Mouse (Mus musculus) thymus, postnatal 4 days (tissue): ENCODE measurements around the gene Gm6583.

Experiments used
- DNase-seq: peaks from one replicate; pipeline ENCODE4 v3.0.0; 2021

Gm6583 gene

DNA sequence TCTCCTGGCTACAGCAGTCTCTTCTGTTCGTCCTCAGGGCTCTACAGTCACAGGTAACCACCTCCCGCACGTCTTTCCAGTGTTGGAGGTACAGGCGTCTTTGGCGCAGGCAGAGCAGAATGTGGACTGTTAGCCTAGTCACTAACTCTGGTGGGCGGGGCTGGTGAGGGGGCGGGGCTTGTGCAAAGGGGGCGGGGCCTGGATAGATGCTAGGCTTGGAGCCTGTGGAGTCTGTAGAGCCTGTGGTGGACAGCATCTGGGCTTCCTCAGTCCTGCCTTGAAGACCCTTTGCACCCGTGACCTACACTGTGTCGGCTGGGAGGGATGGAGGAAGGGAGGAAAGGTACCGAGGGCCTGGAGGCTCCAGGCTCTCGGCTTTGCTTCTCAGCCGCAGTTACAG is at the start of gene Gm6583:
Gene Gm6583 (minus strand): TSS at position 124 of the 400 bp plus-strand sequence.
- no peak for DNase-seq

DNA sequence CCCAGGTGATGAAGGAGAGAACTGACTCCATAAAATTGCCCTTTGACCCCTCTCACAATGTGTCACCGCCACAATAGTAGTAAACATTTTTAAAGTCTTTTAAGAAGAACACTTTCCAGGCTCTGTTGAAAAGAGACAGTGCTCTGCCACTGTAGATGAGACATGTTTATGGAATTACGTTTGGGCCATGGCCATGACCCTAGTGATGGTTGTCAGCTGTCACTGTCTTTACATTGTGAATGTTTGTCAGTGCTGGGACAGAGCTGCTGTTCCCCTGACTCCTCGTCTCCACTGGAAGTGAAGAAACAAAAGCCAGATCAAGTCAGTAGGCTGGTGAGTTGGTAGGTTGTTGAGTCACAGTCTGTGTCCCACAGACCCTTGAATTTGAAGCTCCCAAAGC is 46.6 kb upstream of the Gm6583 start:
- DNase-seq: no peak

DNA sequence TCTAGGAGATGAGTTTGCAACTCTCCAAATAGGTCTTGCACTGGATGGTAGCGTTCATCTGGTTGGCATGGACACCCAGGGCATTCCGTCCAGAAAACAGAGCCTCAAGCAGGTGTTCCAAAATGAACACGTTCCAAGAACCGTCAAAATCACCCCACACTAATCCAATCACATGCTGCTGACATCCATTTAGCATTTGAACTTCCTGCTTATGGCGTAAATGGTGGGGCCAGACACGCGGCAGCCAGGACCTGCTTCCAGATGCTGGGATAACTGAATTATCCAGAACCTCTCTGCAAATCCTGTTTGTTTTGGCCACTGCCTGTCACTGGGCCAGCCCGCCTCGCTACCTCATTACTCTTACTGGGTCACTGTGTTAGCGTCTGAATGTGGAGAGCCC is 43.5 kb upstream of the Gm6583 start:
- no peak for DNase-seq

DNA sequence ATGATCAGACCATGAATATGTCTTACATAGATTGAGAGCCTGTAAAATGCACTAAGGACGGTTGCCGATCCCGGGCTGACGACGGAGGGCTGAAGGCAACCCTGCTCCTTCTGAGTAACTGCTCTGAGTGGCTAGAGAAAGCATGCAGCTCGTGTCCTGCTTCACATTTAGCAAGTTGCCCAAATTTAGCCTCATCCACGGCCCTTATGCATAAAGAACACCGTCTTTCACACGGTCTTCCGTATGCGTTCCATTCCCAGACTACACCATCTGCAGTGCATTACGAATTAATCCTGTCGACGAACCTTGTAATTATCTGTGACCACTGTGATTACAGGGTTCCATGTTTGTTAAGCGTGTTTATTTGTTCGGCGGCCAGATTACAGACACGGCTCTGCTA is 40.2 kb upstream of the Gm6583 start:
- DNase-seq: no peak

DNA sequence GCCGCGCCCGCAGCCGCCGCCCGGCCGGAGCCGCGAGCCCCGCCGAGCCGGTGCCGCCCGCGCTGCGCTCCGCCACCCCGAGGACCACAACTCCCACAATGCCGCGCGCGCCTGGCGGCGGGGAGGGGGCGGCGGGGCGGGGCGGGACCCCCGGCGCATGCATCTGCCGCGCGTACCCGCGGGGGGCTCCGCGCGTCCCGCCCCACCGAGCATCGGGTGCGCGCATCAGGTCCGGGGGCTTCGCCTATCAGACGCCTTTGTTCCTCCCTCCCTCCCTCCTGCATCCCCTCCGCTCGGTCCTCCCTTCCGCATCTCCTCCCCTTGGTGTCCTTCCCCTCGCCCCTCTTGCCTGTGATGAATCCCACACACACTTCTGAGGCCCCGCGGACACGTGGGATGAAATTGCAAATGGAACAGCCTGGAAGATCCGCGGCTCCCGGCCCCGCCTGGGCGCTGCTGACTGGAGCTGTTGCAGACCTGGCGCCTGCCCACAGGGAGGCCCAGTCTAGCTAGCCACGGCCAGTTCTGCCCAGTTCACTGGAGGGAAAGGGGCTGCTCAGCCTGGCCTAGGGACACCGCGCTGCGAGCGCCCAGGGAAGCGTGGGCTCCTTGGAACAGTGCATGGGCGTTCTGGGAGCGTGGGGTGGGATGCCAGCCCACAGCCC is 39.1 kb upstream of the Gm6583 start, which contains the start of gene Asphd2:
Gene Asphd2 (minus strand): TSS at position 88 of the 665 bp plus-strand sequence.
- peak; percentile 40 for DNase-seq

DNA sequence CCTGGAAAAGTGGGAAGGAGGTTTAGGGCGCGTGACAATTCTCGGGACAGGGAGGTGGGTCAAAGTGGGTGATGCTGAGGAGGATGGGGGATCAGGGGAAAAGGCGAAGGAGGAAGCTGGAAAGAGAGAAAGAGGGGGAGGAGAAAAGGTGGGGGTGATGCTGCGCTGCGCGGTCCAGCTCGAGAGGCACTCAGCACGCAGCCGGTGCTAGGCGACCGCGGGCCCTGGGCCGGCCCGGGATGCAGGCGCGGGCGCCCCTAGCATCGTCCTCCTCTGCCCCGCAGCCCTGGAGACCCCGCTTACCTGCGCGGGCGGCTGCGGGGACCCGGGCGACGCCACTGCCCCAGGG is 38.6 kb upstream of the Gm6583 start:
- DNase-seq: no peak

DNA sequence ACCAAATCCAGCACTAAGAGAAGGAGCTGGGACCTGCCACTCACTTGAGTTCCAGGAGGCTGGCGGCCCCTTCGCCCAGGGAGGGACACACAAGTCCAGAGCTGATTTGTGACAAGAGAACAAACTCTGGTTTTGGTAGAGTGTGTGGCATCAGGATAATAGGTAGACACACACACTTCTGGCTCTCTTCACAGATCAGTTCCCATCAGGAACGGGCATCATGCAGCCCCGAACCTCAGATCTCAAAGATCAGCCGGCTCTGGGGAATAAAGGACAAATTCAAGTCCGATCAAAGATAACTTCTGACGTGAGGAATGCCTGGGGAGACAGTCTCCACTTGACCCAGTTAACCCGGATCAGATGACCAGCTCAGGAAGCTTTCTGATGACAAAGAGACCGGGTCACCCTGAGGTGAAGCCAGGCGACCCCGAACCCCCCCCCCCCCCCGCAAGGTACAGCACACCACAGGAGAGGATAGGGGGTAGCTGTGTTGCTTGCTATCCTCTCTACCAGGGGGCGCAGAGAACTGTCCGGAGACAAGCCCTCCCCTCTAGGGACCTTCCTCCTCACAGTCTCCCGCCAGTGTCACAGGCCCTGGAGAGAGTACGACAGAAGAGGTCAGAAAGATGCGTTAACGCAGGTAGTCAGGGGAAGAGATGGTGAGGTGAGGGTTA is 38.0 kb upstream of the Gm6583 start:
- no peak for DNase-seq

DNA sequence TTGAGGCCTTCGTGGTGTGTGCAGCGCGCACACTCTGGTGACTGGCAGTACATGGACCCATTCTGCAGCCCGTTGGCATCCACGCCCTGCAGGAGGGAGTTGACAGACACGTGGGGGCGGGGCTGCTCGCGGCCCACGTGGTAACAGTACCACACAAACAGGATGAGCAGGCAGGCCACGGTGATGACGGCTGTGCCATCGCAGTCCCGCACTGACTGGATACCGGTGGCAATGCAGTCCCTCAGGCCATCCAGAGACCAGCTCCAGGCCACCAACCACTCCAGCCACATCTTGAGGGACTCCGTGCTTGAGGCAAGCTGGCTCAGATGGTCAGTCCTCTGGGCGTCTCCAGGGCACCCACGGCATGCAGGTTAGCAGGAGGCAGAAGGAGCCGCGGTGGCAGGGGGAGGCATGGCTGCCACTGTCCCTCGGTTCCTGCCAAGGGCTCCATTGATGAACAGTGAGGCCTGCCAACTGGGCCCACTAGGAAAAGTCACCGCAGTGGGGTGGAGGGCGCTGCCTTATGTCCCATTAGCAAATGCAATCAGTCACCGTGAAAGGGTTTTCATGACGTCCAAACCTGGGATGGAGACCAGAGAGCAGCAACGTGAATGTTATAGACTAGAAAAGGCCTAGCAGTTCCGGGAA is 36.0 kb upstream of the Gm6583 start:
- DNase-seq: peak; percentile 20

DNA sequence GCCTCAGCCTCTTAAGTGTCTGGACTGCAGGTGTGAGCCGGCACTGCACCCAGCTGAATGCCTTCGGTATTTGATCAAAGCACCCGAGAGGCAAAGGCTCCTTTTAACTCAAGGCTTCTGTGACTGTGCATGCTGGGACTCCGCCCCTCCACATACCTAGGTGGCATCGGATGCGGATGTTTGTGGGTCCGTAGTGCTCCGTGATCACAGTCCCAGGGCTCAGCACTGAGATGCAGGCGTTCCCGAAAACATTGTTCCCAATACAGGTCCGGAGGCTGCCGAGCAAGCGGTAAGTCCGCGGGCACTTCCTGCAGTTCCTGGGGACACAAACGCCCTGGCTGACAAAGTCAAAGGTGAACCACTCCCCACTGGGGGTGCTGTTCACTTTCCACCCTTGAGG is 35.2 kb upstream of the Gm6583 start:
- no peak for DNase-seq

DNA sequence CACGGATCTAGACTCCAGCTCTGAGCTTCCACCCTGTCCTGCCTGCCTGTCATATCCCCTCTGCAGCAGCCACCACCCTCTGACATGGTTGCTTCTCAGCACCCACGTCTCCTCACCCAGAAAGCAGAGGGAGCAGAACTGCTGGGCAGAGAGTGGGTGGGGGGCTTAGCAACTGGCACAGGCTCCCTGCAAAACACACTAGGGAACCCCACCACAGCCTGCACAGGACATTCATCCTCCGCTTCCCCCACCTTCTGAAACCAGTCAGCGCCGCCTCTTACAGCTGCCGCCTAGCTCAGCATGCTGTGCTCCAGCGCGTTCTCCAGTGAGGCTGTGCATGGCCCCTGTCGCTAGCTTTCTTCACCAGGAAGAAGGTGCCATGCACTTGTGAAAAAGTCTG is 33.5 kb upstream of the Gm6583 start:
- no peak for DNase-seq

DNA sequence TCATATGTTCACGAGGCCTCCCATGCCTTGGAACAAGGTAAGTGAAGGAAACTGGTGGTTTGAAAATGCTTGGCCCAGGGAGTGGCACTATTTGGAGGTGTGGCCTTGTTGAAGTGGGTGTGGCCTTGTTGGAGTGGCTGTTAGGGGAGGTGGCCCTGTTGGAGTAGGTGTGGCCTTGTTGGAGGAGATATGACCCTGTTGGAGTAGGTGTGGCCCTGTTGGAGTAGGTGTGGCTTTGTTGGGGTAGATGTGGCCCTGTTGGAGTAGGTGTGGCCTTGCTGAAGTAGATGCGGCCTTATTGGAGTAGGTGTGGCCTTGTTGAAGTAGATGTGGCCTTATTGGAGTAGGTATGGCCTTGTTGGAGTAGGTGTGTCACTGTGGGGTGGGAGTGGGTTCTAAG is 30.1 kb upstream of the Gm6583 start:
- no peak for DNase-seq

DNA sequence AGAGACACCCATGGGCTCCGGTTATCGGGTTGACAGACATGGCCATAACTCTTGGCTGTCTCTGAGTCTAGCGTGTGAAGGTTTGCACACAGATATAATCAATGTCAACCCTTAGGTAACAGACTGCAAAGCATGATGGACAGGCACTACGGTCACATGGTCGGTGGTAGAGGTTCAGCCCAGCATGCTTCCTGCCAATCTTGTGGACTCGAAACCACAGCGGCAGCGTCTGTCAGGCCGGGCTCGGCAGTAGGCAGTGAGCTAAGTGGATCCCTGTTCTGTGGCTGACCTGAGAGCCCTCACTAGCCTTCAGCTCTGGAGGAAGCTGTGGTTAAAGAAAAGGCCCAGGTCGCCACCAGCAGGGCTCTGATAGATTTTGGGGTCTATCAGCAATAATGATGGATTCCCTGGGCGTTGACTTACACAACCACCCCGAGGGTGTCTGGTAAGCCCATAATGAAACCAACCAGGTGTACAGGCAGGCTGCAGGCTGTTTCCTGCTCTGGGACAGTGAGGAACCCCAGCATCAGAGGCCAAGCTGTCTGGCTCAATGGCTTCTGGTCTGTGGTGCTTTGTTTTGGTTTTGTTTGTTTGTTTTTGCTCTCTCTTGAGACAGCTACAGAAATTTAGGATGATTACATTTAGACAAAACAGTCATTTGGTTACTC is 29.1 kb upstream of the Gm6583 start:
- no peak for DNase-seq

DNA sequence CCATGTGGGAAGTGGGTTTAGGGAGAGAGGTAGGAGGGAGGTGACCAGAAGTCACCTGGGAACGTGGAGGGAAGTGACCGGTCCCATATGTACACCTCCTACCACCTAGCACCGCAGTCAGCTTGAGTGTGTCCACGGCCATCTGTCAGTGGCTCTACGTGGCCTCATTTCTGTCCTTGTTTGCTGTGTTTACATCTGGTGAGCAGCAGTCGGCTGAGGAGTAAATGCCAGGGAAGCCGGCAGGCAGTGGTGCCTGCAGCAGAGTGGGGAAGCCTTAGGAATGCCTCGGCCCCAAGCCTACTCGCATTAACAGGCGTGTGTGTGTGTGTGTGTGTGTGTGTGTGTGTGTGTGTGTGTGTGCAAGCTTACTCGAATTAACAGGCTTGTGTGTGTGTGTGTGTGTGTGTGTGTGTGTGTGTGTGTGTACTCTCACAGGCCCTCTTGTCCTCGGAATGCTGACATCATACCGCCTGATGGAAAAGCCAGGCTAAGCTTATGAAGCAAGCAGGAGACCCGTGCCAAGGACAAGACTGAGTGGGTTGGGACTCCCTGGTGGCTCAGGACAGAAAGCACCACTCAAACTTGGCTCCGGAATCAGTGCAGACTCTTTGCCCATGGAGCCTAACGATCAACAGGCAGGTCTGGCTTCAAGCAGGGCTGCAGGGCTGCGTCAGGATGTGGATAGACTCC is 27.0 kb upstream of the Gm6583 start:
- no peak for DNase-seq

DNA sequence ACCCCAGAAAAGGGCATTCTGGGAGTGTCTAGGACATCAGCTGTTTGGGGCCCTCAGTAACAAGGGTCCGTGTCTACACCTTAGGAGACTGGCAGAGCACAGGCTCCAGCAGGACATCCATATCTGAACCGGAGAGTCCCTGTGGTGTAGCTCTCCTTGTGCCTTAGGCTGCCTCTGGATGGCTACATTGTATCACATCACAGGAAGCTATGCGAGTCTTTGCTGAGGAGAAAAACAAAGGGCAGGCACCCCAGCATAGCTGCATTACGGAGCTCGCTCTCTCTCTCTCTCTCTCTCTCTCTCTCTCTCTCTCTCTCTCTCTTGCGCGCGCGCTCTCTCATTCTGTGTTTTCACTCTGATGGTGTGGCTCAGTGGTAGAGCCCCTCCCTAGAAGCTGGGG is 26.2 kb upstream of the Gm6583 start:
- no peak for DNase-seq

DNA sequence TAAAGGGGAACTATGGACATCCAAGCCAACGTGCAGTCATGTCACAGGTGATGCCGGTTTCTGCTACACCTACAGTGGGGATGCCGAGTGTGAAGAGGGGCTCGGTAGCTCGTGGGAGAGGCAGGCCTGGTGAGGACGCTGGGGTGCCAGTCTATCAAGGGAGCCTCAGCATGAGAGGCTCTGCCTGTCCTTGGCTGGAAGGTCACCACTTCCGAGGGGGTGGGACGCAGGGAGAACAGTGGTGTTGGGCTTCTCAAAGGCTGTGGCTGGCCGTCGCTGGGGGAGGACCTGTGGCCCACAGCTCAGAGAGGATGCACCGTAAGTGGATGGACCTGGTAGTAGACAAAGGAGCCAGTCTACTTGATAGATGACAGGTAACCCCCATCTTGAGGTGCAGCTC is 25.3 kb upstream of the Gm6583 start:
- no peak for DNase-seq

DNA sequence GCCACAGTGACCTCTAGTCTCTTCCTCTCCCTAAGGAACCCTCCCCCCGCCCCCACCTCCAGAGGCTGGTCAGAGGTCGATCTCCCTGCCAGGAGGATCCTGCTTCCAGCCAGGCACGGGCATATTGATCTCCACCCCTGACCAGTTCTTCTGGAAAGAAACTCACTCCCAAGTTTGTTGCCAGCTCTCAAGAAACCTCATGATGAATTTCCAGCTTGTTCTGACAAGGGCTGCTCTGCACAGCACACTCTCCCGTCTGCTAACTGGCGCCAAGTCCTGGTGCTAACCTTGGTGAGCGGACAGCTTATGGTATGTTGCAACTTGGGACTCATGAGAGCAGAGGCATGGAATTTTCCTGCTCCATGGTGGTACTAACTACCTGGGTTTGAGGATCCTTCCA is 22.9 kb upstream of the Gm6583 start:
- no peak for DNase-seq

DNA sequence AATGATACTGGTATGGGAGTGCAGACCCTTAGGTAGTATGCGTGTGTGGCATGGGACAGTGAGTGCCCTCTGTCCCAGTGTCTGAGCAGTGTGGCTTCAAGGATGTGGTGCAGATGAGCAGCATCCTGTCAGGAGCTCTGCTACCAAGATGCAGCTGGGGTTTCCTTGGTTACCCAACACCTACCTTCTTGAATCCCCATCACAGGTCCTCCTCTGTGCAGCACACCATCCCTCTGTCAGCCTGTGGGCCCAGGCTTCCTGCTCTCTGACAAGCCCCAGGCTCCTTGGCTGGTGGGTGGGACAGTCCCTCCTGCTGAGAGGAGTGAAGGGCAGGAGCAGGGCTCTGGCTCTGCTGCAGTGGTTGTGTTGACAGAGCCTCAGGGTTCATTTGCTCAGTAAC is 21.5 kb upstream of the Gm6583 start:
- DNase-seq: no peak

DNA sequence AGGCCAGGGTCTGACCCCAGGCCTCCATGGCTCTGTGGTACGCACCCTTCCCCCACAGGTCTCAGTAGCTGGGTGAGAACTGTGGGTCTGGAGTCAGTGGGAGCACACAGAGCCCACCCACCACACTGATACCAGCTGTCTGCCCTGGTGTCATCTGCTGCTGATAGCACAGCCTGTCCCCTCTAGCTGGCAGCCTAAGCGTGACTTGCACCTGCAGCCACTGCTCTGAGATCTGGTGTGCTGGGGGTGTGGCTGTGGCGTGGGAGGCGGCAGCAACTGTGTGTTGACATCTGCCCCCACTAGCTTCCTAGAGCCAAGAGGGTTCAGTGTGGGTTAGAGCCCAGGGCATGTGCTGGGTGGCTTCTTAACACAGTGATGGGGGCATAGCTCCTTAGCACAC is 20.3 kb upstream of the Gm6583 start:
- DNase-seq: peak; percentile 33

DNA sequence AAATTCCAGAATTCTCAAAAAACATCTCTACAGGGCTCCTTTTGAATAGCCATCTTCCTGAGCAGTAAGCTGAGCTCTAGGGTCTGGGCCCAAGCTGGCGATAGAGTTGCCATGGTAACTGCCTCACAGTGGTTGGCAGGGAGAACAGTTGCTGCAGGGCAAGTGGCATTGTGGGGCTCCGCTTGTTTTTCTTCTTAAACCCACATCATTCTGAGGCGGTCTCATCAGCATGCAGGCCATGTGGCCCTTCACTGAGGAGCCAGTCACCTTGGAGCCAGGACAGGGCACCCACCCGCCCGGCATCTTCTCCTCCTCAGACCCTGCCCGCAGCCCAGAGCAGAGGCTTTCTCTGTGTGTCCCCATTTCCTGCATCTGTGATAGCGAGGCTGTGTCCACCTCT is 16.1 kb upstream of the Gm6583 start:
- DNase-seq: no peak

DNA sequence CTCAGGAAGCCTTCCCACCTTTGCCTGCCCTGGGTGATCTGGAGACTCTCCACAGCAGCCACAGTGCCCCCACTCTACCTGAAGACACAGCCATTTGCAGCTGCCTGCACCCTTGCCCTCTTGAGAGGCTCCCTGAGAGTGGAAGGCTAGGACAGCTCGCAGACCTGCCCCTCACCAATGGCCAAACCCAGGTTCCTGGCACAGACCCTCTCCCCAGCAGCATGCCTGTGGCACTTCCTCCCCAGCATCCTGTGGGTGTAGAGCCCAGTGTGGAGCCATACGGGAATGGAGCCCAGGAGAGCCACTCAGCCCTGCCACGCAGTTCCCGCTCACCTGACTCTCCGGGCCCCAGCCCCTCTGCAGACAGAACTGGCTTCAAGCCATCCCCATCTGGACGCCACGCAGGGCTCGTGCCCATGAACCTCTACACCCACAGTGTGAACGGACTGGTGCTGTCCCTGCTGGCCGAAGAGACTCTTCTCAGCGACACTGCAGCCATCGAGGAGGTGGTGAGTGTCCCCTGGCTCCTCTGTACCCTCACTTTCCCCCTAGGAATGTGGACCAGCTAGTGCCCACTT is 14.5 kb upstream of the Gm6583 start:
- no peak for DNase-seq

DNA sequence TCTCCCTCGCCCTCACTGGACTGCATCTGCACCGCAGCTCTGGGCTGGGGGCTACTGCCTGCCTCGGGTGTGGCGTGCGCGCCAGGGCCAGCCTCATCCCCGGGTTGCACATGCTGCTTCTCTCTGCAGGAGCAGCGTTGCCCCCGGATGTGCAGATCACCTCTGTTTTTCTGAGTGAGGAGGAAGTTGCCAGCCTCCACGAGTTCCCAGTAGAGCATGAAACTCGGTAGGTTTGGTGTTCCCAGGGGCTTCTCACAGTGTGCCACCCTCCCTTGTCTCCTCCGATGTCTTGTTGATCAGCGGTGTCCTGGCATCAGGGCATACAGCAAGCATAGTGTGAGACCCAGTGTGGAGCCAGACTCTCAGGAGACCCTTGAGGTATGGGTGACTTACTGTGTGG is 13.5 kb upstream of the Gm6583 start:
- no peak for DNase-seq

DNA sequence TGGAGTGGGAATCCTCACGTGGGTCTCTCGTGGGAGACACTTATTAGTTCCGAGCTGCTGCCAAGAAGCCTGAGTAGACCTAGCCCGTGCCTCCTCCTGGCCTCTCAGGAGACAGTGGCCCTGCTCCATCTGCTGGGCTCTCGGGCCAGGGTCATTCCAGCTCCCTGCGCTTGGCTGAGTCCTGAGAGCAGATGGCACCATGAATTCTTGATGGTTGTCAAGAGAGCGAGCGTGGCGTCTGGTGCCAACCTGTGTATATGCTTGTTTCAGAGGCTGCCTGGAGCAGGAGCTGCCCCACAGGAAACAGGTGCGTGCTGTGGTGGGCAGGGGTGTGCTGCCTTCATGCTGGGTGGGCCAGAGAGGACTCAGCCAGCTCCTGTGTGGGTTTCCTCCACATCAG is 12.8 kb upstream of the Gm6583 start:
- DNase-seq: no peak

DNA sequence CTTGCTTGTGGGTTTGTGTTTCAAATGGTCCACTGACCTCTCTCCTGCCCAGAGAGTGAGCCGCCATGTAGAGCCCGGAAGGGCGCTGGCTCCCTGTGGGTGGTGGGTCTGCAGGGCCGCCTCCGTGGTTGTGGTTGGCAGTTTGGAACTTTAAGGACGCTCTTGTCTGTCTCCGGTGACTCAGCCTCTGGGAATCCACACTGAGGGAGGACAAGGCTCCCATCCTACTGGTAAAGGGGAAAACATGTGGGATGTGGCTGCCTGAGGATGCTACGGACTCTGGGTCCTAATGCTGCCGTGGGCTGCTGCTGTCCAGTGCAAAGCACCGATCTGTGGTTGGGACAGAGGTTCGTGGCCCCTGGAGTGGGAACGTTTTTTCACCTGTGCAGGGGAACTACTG is 12.1 kb upstream of the Gm6583 start:
- no peak for DNase-seq
